Mouse (Mus musculus) gonadal fat pad, adult 2 months (tissue): Measurements from ENCODE around the gene Clba1. TPM values are rescaled to one million over a fixed set of nuclear protein-coding genes. Genes with fewer than 3 reads are reported as not detected.
"Not testable (repeated sequence)": the region's sequence is repeated elsewhere in the genome, so short reads cannot be mapped to it uniquely, and the experiment has no call there.

Experiments used
- DNase-seq: peaks from one replicate; pipeline ENCODE4 v3.0.0-alpha.2; 2012; ENCODE audit warnings: low read depth
- polyA plus RNA-seq: library from polyadenylated mRNA; depleted of rRNA; stranded (reverse); fragments of >200 nt; gene quantifications from 2 replicates; pipeline ENCODE4 v1.2.3, GENCODE M21; 2012

The Clba1 gene
- polyA plus RNA-seq, 1 experiment = 8.3 TPM

GRCm38 (mm10) chr12:112816866-112817265, 8.1 kb downstream of the Clba1 start:
- DNase-seq = not testable (repeated sequence)

DNA sequence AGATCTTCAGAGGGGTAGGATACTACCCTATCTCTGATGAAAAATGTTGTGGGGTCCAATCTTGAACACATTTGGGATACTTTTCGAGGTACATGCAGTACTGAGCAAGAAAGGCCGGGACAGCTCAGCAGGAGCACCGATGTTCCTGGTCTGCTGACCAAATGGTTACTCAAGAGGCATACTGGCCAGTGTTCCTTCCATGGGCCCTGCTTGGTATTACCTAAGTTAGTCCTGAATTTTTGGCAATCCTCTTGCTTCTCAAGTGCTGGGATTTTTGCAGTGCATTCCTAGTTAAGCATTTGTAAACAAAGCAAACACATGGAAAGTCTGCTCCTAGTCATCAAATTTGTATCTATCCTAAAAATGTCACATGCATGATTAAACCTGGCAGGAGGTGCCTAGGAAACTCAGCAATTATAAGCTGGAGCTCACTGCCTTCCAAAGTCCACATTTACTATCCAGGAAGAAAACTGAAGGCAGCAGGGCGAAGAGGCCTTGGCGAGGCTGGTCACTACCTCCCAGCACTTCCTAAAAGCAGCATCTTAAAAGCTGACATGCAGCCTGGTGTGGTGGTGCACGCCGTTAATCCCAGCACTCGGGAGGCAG, 10.4 kb downstream of the Clba1 start:
- DNase-seq = no peak

- no peak for DNase-seq
These were observed 11.8 kb downstream of the Clba1 start for GRCm38 (mm10) chr12:112820401-112820999.

DNA sequence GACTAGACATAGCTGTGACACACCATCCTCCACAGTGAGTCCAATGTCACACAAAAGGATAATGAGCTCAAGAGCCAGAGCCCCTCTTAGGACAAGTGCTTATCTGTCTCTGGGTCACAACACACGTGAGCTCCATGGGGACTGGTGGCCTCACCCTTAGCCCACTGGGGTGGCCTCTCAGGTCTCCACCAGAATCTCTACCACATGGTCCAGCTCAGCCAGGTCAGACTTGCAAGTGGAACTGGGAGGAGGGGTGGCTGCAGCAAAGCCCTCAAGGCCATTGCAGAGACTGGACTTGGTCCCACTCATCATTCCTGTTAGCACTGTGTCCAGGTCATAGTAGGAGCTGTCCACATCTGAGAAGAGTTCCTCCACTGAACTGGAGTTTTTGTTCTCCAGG, 12.5 kb downstream of the Clba1 start:
- no peak for DNase-seq

DNA sequence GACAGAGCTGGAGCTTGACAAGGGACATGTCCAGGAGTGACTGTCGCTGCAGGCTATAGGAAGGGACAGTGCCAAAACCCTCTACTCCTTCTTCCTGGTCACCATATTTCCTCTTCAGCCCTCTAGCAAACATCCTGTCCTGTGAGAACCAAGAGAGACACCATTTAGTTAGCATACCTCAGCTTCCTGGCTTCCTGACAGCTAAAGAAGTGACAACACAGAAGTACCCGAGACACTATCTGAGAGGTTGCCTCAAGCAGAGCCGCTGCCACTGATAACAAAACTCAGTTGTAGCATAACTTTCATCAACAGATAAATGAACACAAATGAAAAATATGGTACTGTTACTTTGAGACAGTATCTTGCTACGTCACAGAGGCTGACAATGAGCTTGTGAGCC, 13.2 kb downstream of the Clba1 start:
- no peak for DNase-seq

- peak; percentile 87 for DNase-seq
These were observed 13.9 kb downstream of the Clba1 start for GRCm38 (mm10) chr12:112822676-112823075.

DNA sequence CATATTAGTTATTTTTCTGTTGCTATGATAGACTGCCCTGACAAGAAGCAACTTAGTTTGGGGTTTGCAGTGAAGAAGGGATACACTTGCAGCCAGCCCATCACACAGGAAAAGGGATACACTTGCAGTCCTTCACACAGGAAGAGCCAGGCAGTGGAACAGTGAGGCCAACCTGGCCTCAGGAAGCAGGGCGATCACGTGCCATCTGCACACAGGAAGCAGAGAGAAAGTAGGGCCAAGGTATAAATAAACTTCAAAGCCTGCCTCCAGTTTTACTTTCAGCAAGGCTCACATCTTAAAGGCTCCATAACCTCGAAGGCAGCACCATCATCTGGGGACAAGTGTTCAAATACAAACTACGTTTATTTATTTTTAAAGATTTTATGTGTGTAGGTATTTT, 14.5 kb downstream of the Clba1 start:
- no peak for DNase-seq

DNA sequence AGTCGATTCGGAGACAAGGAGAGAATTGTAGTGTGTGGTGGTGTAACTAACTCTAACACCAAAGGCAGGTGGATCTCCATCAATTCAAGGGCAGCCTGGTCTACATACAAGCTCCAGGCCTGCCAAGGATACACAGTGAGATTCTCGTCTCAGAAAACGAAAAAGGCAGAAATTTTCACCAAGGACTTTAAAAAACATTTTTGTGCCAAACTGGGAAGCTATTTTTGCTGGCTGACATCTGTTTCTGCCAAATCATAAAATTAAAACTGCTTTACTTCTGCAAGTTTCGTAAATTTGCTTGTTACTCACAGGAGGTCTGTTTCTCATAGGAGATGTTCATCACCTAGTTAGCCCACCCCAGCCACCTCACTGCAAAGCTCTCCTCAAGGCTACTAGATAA, 17.2 kb downstream of the Clba1 start:
- DNase-seq = no peak

DNA sequence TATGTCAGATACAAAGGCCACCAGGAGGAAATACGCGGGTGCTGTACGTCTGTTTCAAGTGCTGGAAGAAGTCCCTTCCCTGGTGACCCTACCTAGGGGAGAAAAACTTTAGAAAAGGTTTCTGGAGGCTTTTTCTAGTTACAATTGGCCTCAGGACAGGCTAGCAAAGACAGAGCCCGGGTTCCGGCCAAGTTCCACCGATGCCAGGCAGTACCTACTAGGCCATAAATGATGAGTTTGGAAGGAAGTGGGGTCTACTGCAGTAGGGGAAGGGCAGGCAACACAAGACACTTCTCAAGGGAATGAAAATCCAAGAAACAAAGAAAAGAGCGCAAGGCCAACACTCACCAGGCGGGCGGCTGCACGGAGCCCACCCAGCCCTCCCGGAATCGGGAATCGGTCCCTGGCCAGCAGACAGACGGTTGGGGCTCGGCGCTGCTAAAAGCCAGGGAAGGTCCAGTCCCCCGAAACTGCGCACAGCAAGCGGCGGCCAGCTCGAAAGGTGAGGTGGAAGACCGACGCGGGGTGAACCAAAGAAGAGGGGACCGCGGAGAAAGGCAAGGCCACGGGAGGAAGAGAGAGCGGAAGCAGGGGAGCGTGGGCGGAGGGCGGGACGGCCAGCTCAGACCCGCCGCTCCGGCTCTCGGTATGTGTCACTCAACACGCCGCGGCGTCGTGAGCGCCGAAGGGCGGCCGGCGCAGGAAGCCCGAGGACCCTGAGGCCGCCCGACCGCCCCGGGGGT, 19.9 kb downstream of the Clba1 start:
- no peak for DNase-seq

GRCm38 (mm10) chr12:112829244-112829864, 20.6 kb downstream of the Clba1 start, which contains the start of gene Cdca4:
Gene Cdca4 (minus strand): TSS chr12:112829423.
- no peak for DNase-seq

DNA sequence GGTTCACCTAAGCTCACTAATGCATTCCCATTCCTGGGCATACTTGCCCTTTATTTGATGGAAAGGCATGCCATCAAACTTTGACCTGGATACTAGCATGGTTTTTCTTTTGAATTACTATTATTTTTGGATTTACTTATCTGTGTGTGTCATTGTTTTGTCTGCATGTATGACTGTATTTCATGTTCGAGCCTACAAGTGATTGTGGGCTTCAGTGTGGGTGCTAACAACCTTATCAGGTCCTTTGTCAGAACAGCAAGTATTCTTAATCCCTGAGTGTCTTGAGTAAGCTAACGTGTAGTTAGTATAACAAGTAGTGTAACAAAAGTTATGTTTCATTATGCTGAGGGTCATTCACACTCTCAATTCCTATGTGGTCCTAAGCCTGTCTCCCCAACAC, 21.4 kb downstream of the Clba1 start:
- DNase-seq = no peak

GRCm38 (mm10) chr12:112830570-112830969, 21.8 kb downstream of the Clba1 start:
- no peak for DNase-seq

GRCm38 (mm10) chr12:112832411-112832810, 23.7 kb downstream of the Clba1 start:
- DNase-seq = no peak

DNA sequence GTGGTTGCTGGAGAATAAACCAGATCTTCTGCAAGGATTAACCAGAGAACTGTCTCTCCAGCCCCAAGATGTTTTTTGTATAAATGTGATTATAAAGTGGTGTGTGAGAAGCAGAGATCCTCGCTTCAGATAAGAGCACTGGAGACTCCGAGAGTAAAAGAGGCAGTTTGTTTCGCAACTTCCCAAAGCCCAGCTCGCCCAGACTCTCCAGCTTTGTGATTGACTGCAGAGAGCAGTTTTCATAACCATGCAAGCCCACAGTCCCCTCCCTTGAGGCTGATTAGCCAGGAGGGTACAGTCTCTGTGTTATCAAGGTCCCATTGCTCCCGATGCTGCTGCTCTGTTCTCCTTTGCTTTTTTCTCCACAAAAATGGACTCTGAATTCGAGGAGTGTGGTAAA, 24.8 kb downstream of the Clba1 start:
- no peak for DNase-seq

DNA sequence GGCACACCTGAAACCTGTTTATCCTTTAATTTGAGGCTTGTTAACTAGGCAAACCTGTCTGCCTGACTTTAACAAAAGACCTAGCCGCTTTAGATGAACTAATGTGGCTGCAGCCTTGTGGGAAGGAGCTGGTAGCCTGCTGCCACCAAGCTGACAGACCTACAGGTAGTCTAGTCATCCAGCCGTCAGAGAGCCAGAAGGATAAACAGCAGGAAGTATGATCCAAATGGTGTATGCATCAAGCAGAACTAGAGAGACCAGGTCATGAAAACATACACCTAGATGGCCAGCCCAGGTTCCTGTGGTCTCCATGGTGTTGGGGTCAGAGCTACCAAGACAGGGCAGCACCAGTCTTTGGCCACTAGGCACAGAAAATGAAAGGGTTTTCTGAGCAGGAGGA, 26.3 kb downstream of the Clba1 start:
- no peak for DNase-seq

- no peak for DNase-seq
These were observed 31.7 kb downstream of the Clba1 start for GRCm38 (mm10) chr12:112840209-112841086.

- not testable (repeated sequence) for DNase-seq
These were observed 32.7 kb downstream of the Clba1 start for GRCm38 (mm10) chr12:112841338-112841892.

- not testable (repeated sequence) for DNase-seq
These were observed 33.4 kb downstream of the Clba1 start for GRCm38 (mm10) chr12:112842128-112842527.

GRCm38 (mm10) chr12:112843803-112844202, 35.1 kb downstream of the Clba1 start:
- DNase-seq = no peak

DNA sequence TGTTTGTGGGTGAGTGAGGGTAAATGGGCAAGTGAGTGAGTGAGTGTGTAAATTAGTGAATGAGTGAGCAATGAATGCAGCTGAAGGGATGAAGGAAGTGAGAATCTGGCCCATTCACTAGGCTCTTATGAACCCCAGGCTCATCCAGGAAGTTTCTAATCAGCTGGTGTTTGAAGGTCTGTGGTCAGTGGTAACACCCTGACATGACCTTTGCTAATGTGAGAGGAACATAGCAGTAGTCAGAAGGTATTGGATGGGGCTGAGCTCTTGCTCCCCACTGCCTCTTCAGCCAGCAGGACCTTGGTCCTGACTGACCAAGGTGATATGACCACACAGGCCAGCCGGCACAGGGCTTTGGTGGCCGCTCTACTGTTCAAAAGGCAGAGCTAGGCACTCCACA, 39.1 kb downstream of the Clba1 start:
- DNase-seq = no peak
